Mouse (Mus musculus) intestine, embryonic 16.5 days (tissue): ENCODE results near the gene Gm4303. TPM values are rescaled to one million over a fixed set of nuclear protein-coding genes. Genes with fewer than 3 reads are reported as not detected.

Source experiments
- polyA plus RNA-seq: library from polyadenylated mRNA; unstranded; fragments of >200 nt; fragmentation: Nextera tagmentation; extraction: Ambion mirVana; gene quantifications from 2 replicates; pipeline ENCODE4 v1.2.1, GENCODE M21; 2015

Gene Gm4303
- polyA plus RNA-seq, 1 experiment from 2014 or later: not detected

Other genes starting within 250 kb of the Gm4303 start
- gene Gm4301, start 10.3 kb upstream of the Gm4303 start, polyA plus RNA-seq: not detected in 2 replicates
- not detected in 2 replicates for gene Gm4302, start 5.1 kb upstream of the Gm4303 start, polyA plus RNA-seq
- not detected in 2 replicates for gene Gm4305, start 5.1 kb downstream of the Gm4303 start, polyA plus RNA-seq
- not detected in 2 replicates for gene Gm4307, start 15.4 kb downstream of the Gm4303 start, polyA plus RNA-seq
- gene Gm4312, start 36.6 kb downstream of the Gm4303 start, polyA plus RNA-seq: not detected in 2 replicates
- gene Tmtc3, start 141.4 kb downstream of the Gm4303 start, polyA plus RNA-seq: 13.8 and 14.1 TPM in 2 replicates
- gene Cep290, start 141.6 kb downstream of the Gm4303 start, polyA plus RNA-seq: 3.0 and 3.3 TPM in 2 replicates
- gene 4930430F08Rik, start 244.5 kb downstream of the Gm4303 start, polyA plus RNA-seq: 6.2 and 6.4 TPM in 2 replicates
- not detected in 2 replicates for gene 1700017N19Rik, start 244.5 kb downstream of the Gm4303 start, polyA plus RNA-seq